Mouse (Mus musculus): ENCODE measurements around the gene Tbx2.
A peak's percentile ranks its signal among the peaks of the same experiment; 100 is the strongest.

Gene Tbx2

GRCm38 (mm10) chr11:85840031-85840802, 7.9 kb downstream of the Tbx2 start:
- DNase-seq (ENCODE audit: low read depth, low spot score) = no peak

- no peak for DNase-seq (ENCODE audit: low read depth, low spot score)
Measured at GRCm38 (mm10) chr11:85840803-85841145, 8.4 kb downstream of the Tbx2 start.

DNA sequence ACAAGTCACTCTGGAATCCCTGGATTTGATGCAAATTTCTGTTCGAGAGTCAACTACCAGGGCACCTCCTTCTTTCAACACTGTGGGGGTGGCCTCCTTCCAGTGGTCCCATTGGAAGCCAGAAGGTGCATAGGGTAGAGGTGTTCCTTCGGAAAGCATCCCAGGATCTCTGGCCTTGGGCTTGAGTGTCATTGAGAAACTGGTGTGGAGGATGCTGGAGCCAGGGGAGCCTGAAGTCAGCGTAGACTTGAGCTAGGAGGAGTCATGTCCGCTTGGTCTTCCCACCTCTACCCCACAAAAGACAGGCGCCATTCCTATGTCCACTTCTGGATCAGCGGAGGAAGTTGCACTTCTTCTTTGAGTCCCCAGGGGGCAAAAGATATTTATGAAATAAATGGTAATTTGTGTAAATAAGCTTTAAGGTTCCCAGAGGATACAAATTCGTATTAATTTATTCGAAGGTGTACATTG, 8.9 kb downstream of the Tbx2 start:
- DNase-seq (ENCODE audit: low read depth, low spot score) = no peak

DNA sequence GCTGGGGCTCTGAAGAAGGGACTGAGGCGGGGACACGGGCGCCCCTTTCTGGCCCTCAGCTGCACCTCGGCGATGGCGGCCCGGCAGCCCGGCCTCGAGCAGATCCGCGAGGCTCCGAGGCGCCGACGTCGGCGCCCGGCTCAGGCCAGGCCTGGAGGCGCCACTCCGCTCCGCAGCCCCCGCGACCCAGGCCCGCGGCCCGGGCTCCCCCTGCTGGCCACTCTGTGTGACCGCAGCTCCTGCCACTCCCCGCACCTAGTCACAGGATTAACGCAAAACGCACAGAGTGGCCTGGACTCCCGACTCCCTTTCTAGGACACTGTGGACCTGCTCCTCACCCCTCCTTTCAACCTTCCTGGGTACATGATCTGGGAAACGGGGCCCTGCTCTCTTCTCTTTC, 9.6 kb downstream of the Tbx2 start:
- peak; percentile 34 for DNase-seq (ENCODE audit: low read depth, low spot score)

- no peak for DNase-seq (ENCODE audit: low read depth, low spot score)
Measured at GRCm38 (mm10) chr11:85842596-85843346, 10.4 kb downstream of the Tbx2 start.

GRCm38 (mm10) chr11:85843347-85843692, 11.0 kb downstream of the Tbx2 start:
- DNase-seq (ENCODE audit: low read depth, low spot score) = peak; percentile 45

- DNase-seq (ENCODE audit: low read depth, low spot score) = peak; percentile 70
Measured at GRCm38 (mm10) chr11:85844144-85844965, 12.0 kb downstream of the Tbx2 start.

- DNase-seq (ENCODE audit: low read depth, low spot score) = no peak
Measured at GRCm38 (mm10) chr11:85844971-85845370, 12.6 kb downstream of the Tbx2 start.

DNA sequence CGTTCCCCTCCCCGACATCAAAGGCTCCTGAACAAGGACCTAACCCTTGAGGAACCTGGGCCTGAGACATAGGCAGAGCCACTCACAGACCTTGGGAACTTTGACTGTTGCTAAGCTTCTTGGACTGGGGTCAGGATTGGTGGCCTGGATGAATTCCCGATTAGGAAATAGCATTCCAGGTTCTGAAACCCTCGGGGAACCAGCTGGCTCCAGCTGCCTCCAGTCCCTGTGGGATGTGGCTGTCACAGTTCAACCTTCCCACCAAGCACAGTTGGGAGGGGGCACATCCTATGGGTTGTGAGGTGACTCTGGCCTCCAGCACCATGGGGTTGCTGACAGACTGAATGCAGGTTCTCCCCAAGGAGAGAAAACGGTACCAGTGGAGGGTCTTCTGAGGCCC, 13.6 kb downstream of the Tbx2 start:
- DNase-seq (ENCODE audit: low read depth, low spot score) = no peak

DNA sequence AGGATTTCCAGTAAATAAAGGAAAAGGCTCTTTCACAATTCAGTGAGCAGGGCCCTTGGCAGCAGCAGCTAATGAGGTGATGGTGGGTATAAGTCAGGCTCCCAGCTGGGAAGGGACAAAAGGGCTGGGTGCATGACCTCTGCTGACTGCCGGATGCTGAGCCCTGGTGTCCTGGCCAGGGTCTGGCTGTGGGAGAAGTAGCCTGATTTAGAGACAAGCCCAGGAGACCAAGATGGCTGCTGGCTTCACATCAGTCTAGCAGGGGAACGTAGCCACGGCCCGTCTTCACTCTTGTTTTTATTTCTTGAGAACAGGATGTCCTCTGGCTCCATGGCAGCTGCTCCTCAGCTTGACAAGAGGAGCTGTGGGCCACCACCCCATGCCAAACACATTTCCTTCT, 14.2 kb downstream of the Tbx2 start:
- no peak for DNase-seq (ENCODE audit: low read depth, low spot score)

DNA sequence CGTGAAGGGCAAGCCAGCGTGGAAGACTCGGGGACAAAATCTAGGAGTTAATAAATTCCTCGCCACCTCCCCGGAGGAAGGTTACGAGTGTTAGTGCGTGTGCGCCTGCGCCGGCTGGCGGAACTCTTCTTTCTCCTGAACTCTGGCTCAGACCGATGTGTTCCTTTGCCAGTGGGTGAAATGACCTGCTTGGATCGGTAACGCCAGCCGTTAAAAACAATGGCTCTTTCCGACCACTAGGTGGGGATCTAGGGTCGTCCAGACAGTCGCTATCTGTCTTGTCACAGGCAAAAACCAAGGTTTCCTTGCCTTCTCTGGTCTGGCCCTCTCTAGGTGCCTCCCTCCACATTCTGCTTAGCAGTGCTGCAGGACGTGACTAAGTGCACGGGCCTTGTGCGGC, 16.7 kb downstream of the Tbx2 start:
- peak; percentile 86 for DNase-seq (ENCODE audit: low read depth, low spot score)

DNA sequence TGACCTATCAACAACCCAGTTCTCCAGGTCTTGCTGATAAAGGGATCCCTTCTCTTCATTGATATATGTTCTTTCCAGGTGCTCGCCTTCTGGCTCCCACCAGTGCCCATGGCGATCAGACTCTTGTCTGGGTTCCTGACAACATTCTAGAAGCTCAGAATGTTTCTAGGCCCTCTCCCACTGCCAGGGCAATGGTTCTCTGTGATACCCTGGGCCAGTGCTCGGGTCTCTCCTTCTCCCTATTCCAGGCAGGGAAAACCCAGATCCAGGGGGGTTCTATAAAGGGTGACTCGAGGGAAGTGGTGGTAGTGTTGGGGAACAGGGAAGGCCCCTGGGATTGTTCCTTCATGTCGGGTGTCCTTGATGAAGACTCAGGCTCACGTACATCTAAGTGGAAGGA, 17.9 kb downstream of the Tbx2 start, which contains the start of gene Gm11444:
Gene Gm11444, minus strand, starts transcription at position 101 of the 400 bp plus-strand sequence.
- DNase-seq (ENCODE audit: low read depth, low spot score) = no peak

DNA sequence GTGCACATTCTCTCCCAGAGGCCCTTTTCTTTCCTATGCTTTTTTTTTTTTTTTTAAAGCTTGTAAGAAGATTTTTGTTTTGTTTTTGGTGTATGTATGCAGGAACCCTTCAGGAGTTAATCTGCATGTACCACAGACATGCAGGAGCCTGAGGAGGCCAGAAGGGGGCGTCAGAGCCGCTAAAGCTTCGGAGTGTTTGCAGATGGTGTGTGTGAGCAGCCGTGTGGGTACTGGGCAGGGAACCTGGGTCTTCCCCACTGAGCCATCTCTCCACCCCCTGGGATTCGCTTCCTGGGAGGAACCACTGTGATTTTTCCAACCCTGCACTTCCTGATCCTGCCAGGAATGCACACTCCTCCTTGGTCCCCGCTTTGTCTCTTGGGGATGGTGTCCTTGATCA, 18.4 kb downstream of the Tbx2 start:
- DNase-seq (ENCODE audit: low read depth, low spot score) = no peak

DNA sequence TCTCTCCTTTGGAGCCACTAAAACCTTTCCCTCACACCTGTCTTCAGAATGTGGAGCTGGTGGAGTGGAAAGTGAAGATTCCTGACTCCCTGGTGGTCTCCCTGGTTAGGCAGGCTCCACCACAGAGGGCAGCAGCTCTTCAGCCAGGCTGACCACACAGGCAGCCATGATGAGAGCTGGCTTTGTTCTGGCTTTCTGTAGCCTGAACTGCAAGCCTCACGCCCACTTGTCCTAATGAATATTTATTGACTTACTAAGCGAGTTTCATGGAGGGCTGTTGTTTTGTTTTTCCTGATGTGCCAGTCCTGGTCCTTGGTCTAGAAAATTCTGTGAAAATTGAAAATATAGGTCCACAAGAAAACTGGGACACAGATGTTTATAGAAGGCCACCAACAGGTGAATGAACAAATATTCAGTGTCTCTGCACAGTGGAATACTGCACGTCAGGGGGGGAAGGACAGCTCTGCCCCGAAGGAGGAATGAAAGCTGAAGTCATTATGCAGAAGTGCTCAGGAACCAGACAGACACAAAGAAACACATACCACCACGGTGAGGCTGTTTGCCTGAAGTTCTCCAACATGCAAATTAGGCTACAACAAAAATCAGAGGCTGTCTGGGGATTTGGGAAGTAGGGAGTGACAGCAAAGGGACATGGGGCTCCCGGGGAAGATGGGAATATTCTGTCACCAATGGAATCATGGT, 25.8 kb downstream of the Tbx2 start:
- peak; percentile 37 for DNase-seq (ENCODE audit: low read depth, low spot score)

DNA sequence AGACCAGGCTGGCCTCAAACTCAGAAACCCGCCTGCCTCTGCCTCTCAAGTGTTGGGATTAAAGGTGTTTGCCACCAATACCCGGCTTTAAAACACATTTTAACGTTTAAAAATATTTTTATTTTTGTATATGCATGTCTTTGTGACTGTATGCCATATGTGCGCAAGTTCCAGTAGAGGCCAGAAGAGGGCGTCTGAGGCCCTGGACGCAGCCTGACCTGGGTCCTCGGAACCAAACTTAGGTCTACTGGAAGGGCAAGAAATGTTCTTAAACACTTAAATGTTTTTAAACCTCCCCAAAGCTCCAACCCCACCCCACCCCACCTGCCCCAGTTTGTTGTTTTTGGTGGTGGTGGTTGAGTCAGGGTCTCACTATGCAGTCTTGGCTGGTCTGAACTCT, 32.0 kb downstream of the Tbx2 start:
- no peak for DNase-seq (ENCODE audit: low read depth, low spot score)

DNA sequence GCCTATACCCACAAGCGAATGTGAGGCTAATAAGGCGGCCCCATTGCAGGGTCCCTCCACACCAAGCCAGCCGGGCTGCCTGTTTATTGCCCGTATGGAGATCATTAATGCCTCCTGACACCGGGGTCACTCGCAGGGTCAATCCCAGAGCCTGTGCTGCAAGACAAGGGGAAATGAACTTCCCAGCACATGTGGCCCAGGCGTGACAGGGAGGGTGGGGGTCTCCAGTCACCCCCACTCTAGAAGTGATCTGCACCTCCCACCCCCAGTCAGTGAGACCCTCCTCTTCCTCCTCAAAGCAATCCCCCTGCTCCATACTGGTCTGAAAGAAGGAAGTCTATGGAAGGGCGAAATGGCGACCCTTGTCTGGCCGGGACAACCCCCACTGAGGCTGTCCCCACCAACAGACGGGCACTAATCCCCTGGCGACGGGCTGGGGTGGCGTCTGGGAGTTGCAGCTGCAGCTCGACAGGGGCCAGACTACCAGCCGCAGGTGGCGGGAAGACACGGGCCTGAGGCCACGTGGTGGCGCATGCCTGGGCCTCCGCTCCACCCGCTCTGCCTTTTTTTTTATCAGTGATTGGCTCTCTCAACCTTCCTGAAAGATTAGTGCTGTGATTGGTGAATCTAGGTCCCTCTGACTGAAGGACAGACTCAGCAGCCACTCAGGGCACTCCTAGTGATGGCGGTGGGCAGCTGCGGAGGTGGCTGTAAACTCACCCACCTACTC, 43.9 kb downstream of the Tbx2 start:
- DNase-seq (ENCODE audit: low read depth, low spot score) = no peak

GRCm38 (mm10) chr11:85884498-85884897, 52.1 kb downstream of the Tbx2 start:
- no peak for DNase-seq (ENCODE audit: low read depth, low spot score)

GRCm38 (mm10) chr11:85885665-85886428, 53.5 kb downstream of the Tbx2 start, which contains the start of gene Tbx4:
Gene Tbx4 (plus strand): TSS chr11:85886422.
- DNase-seq (ENCODE audit: low read depth, low spot score) = no peak

DNA sequence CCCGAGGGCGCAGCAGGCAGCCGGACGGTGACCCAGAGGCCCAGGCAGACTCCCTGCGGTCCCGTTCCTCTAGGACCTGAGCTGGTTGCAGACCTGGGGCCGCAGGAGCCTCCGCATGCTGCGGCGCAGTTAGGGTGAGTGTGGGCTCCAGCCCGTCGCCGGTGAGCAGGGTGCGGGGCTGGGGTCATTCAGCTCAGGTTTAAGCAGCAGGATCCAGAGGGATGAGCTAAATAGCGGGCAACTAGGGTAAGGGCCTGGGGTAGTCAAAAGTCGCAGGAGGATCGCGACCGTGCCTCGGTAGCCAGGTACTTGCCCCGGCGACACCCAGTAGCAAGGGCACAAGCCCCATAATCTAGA, 54.1 kb downstream of the Tbx2 start:
- DNase-seq (ENCODE audit: low read depth, low spot score) = no peak

DNA sequence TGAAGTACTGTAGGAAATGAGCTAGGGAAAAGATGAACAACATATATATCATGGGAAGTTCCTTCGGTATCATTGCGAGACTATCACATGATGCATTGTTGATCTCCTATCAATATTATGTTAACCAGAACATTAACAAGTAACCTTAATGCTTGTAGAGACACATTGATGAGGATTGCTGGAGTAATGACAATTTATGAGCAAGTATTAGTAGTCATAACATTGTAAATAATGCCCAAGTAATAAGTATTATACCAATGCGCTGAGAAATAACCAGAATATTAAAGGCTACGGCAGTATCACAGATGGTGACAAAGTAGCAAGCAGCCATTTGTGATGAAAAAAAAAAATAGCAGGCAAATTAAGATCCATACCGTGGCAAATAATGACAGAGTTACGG, 54.9 kb downstream of the Tbx2 start:
- DNase-seq (ENCODE audit: low read depth, low spot score) = no peak

All from brain, adult 2 months (tissue).